Comparison of ENCODE assay signal across 9 mouse cellular contexts in genomic region chr4:136824935-136825552, GRCm38 (mm10). TPM values are rescaled to one million over a fixed set of nuclear protein-coding genes. Genes with fewer than 3 reads are reported as not detected.
A peak's percentile ranks its signal among the peaks of the same experiment; 100 is the strongest.
DNase-seq lines count a peak whose midpoint lies in the region; ATAC-seq lines count a peak whose summit lies in the region.
"Had no signal": no experiment of that assay in that cellular context is flagged by ENCODE, and none has a peak within 500 bp of the region (broad histone marks: within the 10 kb centered on the region; RNA-seq: fewer than 3 reads in every experiment).

No protein-coding gene starts in this region.

- H3K36me3 ChIP-seq in heart, embryonic 11.5 days (ENCODE audit: control insufficient read depth, insufficient read depth, low read length), result no peaks in the 10 kb centered on the region
- H3K36me3 ChIP-seq in neural tube, embryonic 13.5 days, result 0 out of 2 replicates have a peak, but pooled peaks cover 5% of the 10 kb centered on the region
- no peaks in the 10 kb centered on the region for H3K36me3 ChIP-seq in hindbrain, embryonic 15.5 days

- H3K27me3 ChIP-seq in heart, embryonic 11.5 days (ENCODE audit: control insufficient read depth, insufficient read depth, low read length), result peaks cover 29% of the 10 kb centered on the region
- H3K27me3 ChIP-seq in neural tube, embryonic 13.5 days, result no peaks in the 10 kb centered on the region
- H3K27me3 ChIP-seq in hindbrain, embryonic 15.5 days, result no peaks in the 10 kb centered on the region

- ATAC-seq in heart, embryonic 11.5 days (replicated peaks; ENCODE audit: insufficient number of reproducible peaks, low FRiP score, low TSS enrichment), result no peak
- no peak for ATAC-seq in neural tube, embryonic 13.5 days (ENCODE audit: low read depth)
- ATAC-seq in hindbrain, embryonic 15.5 days (ENCODE audit: low FRiP score, low read depth), result peak; percentile 9; the same call in 1 of the 2 replicates

- H3K27ac ChIP-seq in heart, embryonic 11.5 days (ENCODE audit: low read depth, low read length), result no peak overlapping the region
- H3K27ac ChIP-seq in neural tube, embryonic 13.5 days (replicated peaks), result peak overlapping the region; percentile 54
- peak overlapping the region; percentile 41; the same call in 1 of the 2 replicates for H3K27ac ChIP-seq in hindbrain, embryonic 15.5 days (replicated peaks)

- H3K9ac ChIP-seq in heart, embryonic 11.5 days (ENCODE audit: low read depth, low read length), result no peak overlapping the region
- H3K9ac ChIP-seq in neural tube, embryonic 13.5 days, result peak overlapping the region; percentile 45; the same call in 1 of the 2 replicates
- no peak overlapping the region for H3K9ac ChIP-seq in hindbrain, embryonic 15.5 days

- H3K9me3 ChIP-seq in heart, embryonic 11.5 days (replicated peaks; ENCODE audit: control insufficient read depth, low read length), result no peaks in the 10 kb centered on the region
- no peaks in the 10 kb centered on the region for H3K9me3 ChIP-seq in neural tube, embryonic 13.5 days
- H3K9me3 ChIP-seq in hindbrain, embryonic 15.5 days, result no peaks in the 10 kb centered on the region

- 50% methylated on average over 18 of the region's 18 CpGs for WGBS in heart, embryonic 11.5 days (ENCODE audit: insufficient replicate concordance)
- WGBS in neural tube, embryonic 13.5 days, result 42% methylated on average over 18 of the region's 18 CpGs
- 33% methylated on average over 18 of the region's 18 CpGs for WGBS in hindbrain, embryonic 15.5 days

- no peak overlapping the region for H3K4me3 ChIP-seq in heart, embryonic 11.5 days (ENCODE audit: low read depth, low read length)
- no peak overlapping the region for H3K4me3 ChIP-seq in neural tube, embryonic 13.5 days
- H3K4me3 ChIP-seq in hindbrain, embryonic 15.5 days, result no peak overlapping the region

- peaks cover 20% of the 10 kb centered on the region for H3K4me1 ChIP-seq in heart, embryonic 11.5 days (ENCODE audit: control insufficient read depth, insufficient read depth, low read length)
- H3K4me1 ChIP-seq in neural tube, embryonic 13.5 days (replicated peaks), result peaks cover 86% of the 10 kb centered on the region
- peaks cover 72% of the 10 kb centered on the region for H3K4me1 ChIP-seq in hindbrain, embryonic 15.5 days (replicated peaks)

- H3K4me2 ChIP-seq in heart, embryonic 11.5 days, result peak overlapping the region; percentile 32; the same call in 1 of the 2 replicates
- no peak overlapping the region for H3K4me2 ChIP-seq in neural tube, embryonic 13.5 days
- no peak overlapping the region for H3K4me2 ChIP-seq in hindbrain, embryonic 15.5 days

- no peak for DNase-seq in heart, adult 11 months
- DNase-seq in neural tube, embryonic 10.5 days (ENCODE audit: extremely low spot score, low spot score), result no peak
- no peak for DNase-seq in right cerebral cortex, adult 2 months (ENCODE audit: low spot score in 2 of 2)
- no peak for DNase-seq in testis, postnatal 10 days (ENCODE audit: low spot score)
- DNase-seq in natural killer cell, adult 2 months (ENCODE audit: low spot score in 2 of 2), result no peak
- DNase-seq: kidney, adult 11 months had no signal

RNA-seq across cellular contexts. Expression of gene Ephb2, which starts 10.7 kb away (rescaled TPM):
- 2.5 and 2.7 TPM in 2 replicates for polyA plus RNA-seq in heart, embryonic 11.5 days (2014; fragmentation: Nextera tagmentation; extraction: Ambion mirVana)
- polyA plus RNA-seq in neural tube, embryonic 13.5 days (2015; fragmentation: Nextera tagmentation; extraction: Ambion mirVana), result 16.8 and 18.6 TPM in 2 replicates
- 23.7 and 24.3 TPM in 2 replicates for polyA plus RNA-seq in hindbrain, embryonic 15.5 days (2015; fragmentation: Nextera tagmentation; extraction: Ambion mirVana)
